Mouse (Mus musculus) limb, embryonic 15.5 days (tissue): Measurements from ENCODE around the gene Col25a1. TPM values are rescaled to one million over a fixed set of nuclear protein-coding genes. Genes with fewer than 3 reads are reported as not detected.

Experiments
- ATAC-seq: fragments of 200-750 bp; cut with Nextera tagmentation; 2 replicates; pipeline ENCODE4 v1.8.0; 2017; ENCODE audit warnings: low read depth, moderate TSS enrichment; ENCODE audit not compliant: insufficient number of reproducible peaks, low FRiP score, low TSS enrichment
- H3K27ac ChIP-seq: fragments of 300-500 bp; sonication (generic); 2 replicates; pipeline ENCODE4 v1.5.1; 2015; ENCODE audit warnings: moderate library complexity, mild to moderate bottlenecking, inconsistent platforms
- H3K27me3 ChIP-seq: fragments of 300-500 bp; sonication (generic); 2 replicates; pipeline ENCODE4 v1.6.1; 2015; ENCODE audit warnings: inconsistent platforms
- H3K36me3 ChIP-seq: fragments of 300-500 bp; sonication (generic); 2 replicates; pipeline ENCODE4 v1.6.1; 2015; ENCODE audit warnings: inconsistent platforms
- H3K4me1 ChIP-seq: fragments of 300-500 bp; sonication (generic); 2 replicates; pipeline ENCODE4 v1.6.1; 2015; ENCODE audit warnings: inconsistent platforms
- H3K4me2 ChIP-seq: fragments of 300-500 bp; sonication (generic); 2 replicates; pipeline ENCODE4 v1.6.1; 2015; ENCODE audit warnings: mild to moderate bottlenecking, inconsistent platforms
- H3K4me3 ChIP-seq: fragments of 300-500 bp; sonication (generic); 2 replicates; pipeline ENCODE4 v1.5.1; 2015; ENCODE audit warnings: mild to moderate bottlenecking, inconsistent platforms
- H3K9ac ChIP-seq: fragments of 300-500 bp; sonication (generic); 2 replicates; pipeline ENCODE4 v1.6.1; 2015; ENCODE audit warnings: inconsistent platforms
- H3K9me3 ChIP-seq: fragments of 300-500 bp; sonication (generic); 2 replicates; pipeline ENCODE4 v1.6.1; 2016; ENCODE audit warnings: inconsistent platforms
- WGBS: fragments of 180-500 bp; shearing (Covaris S2); methylation state at CpG from one replicate; pipeline ENCODE4 v1.1.7; 2015; 5-methylcytosine and 5-hydroxymethylcytosine counted together
- polyA plus RNA-seq: library from polyadenylated mRNA; unstranded; fragments of >200 nt; fragmentation: Nextera tagmentation; extraction: Ambion mirVana; gene quantifications from 2 replicates; pipeline ENCODE4 v1.2.1, GENCODE M21; 2015

The Col25a1 gene
- polyA plus RNA-seq, 1 experiment from 2014 or later: 7.5 TPM

GRCm38 (mm10) chr3:130400716-130401559, 269.6 kb downstream of the Col25a1 start:
- peaks cover 13% of the 10 kb centered on the region for H3K4me1 ChIP-seq
- peak overlapping the region; percentile 12; the same call in 1 of the 2 replicates for H3K4me2 ChIP-seq
- no peaks in the 10 kb centered on the region for H3K36me3 ChIP-seq
- no peak overlapping the region for H3K4me3 ChIP-seq
- H3K9me3 ChIP-seq: no peaks in the 10 kb centered on the region
- no peak overlapping the region for H3K9ac ChIP-seq
- 19% methylated on average over 13 of the region's 13 CpGs for WGBS
- H3K27me3 ChIP-seq: 0 out of 2 replicates have a peak, but pooled peaks cover 5% of the 10 kb centered on the region
- peak overlapping the region; percentile 28; the same call in 1 of the 2 replicates for H3K27ac ChIP-seq
- ATAC-seq: no peak

DNA sequence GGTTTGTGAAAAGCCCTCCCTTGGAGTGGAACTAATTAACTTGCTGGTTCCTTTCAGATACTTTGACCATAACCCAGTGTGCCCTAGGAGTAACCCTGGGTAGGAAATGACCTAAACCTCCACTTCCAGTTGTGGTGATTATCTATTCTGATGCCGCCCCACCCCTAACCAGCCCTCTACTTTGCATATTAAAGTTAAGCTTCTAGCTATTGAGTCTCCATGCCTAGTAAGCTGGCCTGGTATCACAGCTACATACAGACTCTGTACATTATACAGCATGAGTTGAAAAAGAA, 270.2 kb downstream of the Col25a1 start:
- 0 out of 2 replicates have a peak, but pooled peaks cover 5% of the 10 kb centered on the region for H3K27me3 ChIP-seq
- WGBS: 32% methylated on average over 1 of the region's 1 CpGs
- H3K9ac ChIP-seq: no peak overlapping the region
- H3K4me1 ChIP-seq: peaks cover 13% of the 10 kb centered on the region
- H3K27ac ChIP-seq: peak overlapping the region; percentile 28; the same call in 1 of the 2 replicates
- no peaks in the 10 kb centered on the region for H3K36me3 ChIP-seq
- H3K9me3 ChIP-seq: no peaks in the 10 kb centered on the region
- no peak overlapping the region for H3K4me3 ChIP-seq
- no peak overlapping the region for H3K4me2 ChIP-seq
- no peak for ATAC-seq

DNA sequence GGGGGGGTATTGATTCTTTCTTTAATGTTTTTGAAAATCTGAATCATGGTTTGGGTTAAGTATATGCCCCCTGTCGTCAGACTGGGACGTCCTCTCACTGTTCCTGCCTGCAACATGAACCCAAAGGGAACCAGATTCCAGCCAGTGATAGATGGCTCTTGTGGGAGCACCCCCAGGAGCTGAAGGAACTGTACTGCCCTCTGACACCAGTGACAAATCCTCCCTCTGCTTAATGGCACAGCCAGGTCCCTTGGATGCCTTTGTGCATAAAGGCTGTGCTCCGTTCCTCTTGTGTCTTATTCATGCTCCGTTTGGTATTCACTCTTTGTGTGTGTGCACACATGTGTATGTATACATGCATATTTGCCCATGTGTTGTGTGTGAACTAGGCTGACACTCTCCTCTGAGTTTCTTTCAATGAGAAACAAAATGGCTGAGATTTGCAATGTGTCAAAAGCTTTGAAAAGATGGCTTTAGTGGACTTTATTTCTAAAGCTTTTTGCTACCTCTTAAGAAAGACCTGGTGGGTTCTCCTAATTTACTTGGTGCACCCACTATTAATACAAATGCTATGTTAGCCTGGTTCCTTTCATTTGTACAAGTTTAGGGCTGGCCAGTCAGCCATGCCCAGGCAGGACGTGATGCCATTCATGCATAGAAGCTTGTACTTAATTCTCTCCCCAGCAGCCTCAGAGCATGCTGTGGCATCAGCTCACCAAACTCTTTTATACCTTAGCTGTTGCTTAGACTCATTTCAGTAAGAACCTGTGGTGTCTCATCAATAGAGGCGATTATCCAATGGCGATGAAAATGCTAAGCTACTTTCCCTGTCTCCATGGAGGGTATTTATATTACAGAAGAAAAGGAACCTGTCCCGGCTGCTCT, 273.5 kb downstream of the Col25a1 start:
- Histone ChIP-seq H3K27ac (no peak overlapping the region), H3K9ac (no peak overlapping the region), H3K36me3 (no peaks in the 10 kb centered on the region), H3K27me3 (0 out of 2 replicates have a peak, but pooled peaks cover 5% of the 10 kb centered on the region), H3K4me3 (no peak overlapping the region), H3K4me1 (peaks cover 13% of the 10 kb centered on the region), H3K4me2 (no peak overlapping the region), H3K9me3 (no peaks in the 10 kb centered on the region)
- ATAC-seq: no peak
- WGBS: 68% methylated on average over 8 of the region's 8 CpGs

DNA sequence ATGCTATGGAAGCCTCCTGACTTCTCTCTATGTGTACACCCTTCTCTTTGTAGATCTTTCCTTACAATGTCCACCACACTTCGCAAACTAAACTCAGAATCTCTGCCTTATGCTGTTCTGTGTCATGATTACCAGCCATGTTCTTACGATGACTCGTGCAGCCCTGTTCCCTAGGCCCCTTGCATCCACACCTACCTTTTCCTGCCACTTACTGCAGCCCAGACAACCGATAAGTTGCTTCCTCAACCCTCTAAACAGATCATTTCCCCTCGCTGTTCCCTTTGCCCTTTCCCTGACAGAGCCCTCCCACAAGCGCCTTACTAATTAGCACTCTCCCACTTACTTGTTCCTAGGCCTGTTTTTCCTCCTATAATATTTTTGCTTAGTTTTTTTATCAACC, 275.9 kb downstream of the Col25a1 start:
- no peak overlapping the region for H3K4me2 ChIP-seq
- H3K36me3 ChIP-seq: no peaks in the 10 kb centered on the region
- no peak overlapping the region for H3K9ac ChIP-seq
- H3K4me1 ChIP-seq: no peaks in the 10 kb centered on the region
- 0 out of 2 replicates have a peak, but pooled peaks cover 5% of the 10 kb centered on the region for H3K27me3 ChIP-seq
- ATAC-seq: no peak
- no peaks in the 10 kb centered on the region for H3K9me3 ChIP-seq
- WGBS: 56% methylated on average over 6 of the region's 6 CpGs
- no peak overlapping the region for H3K4me3 ChIP-seq
- H3K27ac ChIP-seq: no peak overlapping the region

- Histone ChIP-seq H3K36me3 (no peaks in the 10 kb centered on the region), H3K27me3 (no peaks in the 10 kb centered on the region), H3K4me2 (no peak overlapping the region), H3K4me3 (no peak overlapping the region), H3K27ac (no peak overlapping the region), H3K9me3 (no peaks in the 10 kb centered on the region), H3K9ac (no peak overlapping the region), H3K4me1 (no peaks in the 10 kb centered on the region)
- ATAC-seq: no peak
- 32% methylated on average over 4 of the region's 4 CpGs for WGBS
Observed at GRCm38 (mm10) chr3:130413239-130413638, 281.9 kb downstream of the Col25a1 start.

DNA sequence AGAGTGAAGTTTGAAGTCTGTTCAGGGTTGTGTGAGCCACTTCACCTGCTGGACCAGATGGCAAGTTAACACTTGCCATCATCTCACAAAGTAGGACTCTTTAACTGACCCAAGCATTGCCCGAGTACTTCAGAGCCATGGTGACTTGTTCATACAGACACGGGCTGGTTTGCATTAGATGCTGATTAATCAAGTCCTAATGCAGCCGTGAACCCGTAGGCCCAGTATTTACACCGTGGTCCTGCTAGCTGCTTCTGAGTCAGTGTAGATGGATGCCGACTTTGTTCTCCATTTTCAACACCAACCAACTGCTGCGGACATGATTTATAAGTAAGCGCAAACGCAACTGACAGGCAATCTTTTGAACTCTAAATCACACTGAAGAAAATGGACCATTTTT, 287.6 kb downstream of the Col25a1 start:
- Histone ChIP-seq H3K4me2 (no peak overlapping the region), H3K27ac (no peak overlapping the region)
- WGBS: 45% methylated on average over 9 of the region's 9 CpGs

DNA sequence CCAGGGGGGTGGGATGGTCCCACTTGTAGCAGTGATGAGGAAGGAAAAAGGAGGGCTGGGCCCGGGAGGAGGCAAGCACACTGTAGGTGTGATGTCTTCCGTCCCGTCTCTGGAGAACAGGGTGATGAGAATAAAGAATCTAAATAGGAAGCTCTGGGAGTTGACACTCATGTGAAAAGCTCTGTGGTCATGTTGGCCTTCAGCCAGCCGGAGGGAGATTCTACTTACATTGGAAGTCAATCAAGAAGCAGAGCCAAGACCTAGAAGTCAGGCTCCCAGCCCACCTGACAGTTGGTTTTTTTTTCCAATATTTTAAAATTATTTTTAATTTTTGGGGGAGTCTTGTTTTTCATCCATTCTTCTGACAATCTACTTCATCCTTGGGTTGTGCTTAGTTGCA, 297.5 kb downstream of the Col25a1 start:
- ATAC-seq: no peak
- Histone ChIP-seq H3K4me1 (peaks cover 10% of the 10 kb centered on the region), H3K36me3 (no peaks in the 10 kb centered on the region), H3K27me3 (no peaks in the 10 kb centered on the region), H3K9me3 (no peaks in the 10 kb centered on the region), H3K27ac (no peak overlapping the region), H3K4me2 (no peak overlapping the region), H3K4me3 (no peak overlapping the region), H3K9ac (no peak overlapping the region)
- 72% methylated on average over 4 of the region's 4 CpGs for WGBS

More for the DNA sequence above, 287.6 kb downstream of the Col25a1 start:
- Histone ChIP-seq H3K9ac (no peak overlapping the region), H3K9me3 (no peaks in the 10 kb centered on the region), H3K27me3 (no peaks in the 10 kb centered on the region), H3K4me1 (no peaks in the 10 kb centered on the region), H3K4me3 (no peak overlapping the region), H3K36me3 (no peaks in the 10 kb centered on the region)
- no peak for ATAC-seq

GRCm38 (mm10) chr3:130430052-130430451, 298.8 kb downstream of the Col25a1 start:
- H3K4me3 ChIP-seq: no peak overlapping the region
- 24% methylated on average over 5 of the region's 5 CpGs for WGBS
- H3K4me2 ChIP-seq: no peak overlapping the region
- no peaks in the 10 kb centered on the region for H3K9me3 ChIP-seq
- H3K4me1 ChIP-seq: peaks cover 10% of the 10 kb centered on the region
- no peaks in the 10 kb centered on the region for H3K27me3 ChIP-seq
- H3K27ac ChIP-seq: no peak overlapping the region
- ATAC-seq: no peak
- no peak overlapping the region for H3K9ac ChIP-seq
- no peaks in the 10 kb centered on the region for H3K36me3 ChIP-seq

GRCm38 (mm10) chr3:130432818-130433217, 301.5 kb downstream of the Col25a1 start:
- 71% methylated on average over 5 of the region's 5 CpGs for WGBS
- ATAC-seq: no peak
- no peaks in the 10 kb centered on the region for H3K36me3 ChIP-seq

DNA sequence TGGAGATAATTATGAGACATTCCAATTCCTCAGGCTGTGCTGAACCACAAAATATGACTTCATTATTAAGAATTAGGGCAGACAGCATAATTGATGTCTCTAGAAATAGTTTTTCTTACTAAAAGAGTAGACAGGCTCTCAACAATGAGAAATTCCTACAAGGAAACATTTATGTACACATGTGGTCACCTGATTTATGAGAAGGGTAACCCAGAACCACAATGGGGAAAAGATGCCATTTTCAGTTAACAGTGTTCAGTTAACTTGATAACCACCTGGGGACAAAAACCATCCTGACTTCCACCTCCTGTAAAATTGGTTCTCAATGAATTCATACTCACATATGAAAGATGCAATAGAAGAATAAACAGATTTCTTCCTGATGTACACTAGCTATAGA, 305.7 kb downstream of the Col25a1 start:
- ATAC-seq: no peak
- H3K36me3 ChIP-seq: no peaks in the 10 kb centered on the region

More at GRCm38 (mm10) chr3:130432818-130433217, 301.5 kb downstream of the Col25a1 start:
- Histone ChIP-seq H3K4me3 (no peak overlapping the region), H3K27me3 (no peaks in the 10 kb centered on the region), H3K4me1 (peaks cover 7% of the 10 kb centered on the region), H3K9ac (no peak overlapping the region), H3K9me3 (no peaks in the 10 kb centered on the region), H3K27ac (no peak overlapping the region), H3K4me2 (no peak overlapping the region)

DNA sequence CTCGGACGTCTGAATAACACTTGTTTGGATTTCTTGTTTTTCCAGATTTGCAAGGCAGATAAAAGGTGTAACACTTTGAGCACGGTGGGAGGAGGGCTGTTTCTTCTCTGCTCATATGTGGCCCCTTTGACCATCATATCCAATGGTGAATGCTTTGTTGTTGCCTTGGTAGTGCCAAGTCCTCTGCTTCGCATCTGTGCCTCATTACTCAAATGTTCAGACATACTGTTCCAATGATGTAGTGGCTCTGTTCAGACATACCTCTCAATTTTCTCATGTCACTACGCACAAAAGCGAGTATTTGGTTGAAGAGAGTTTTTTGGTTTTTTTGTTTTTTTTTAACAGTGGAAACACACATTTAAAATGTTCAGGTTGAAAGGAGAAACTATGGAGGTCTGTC, 308.5 kb downstream of the Col25a1 start:
- H3K4me1 ChIP-seq: peaks cover 17% of the 10 kb centered on the region
- H3K27me3 ChIP-seq: no peaks in the 10 kb centered on the region

More for the DNA sequence above, 305.7 kb downstream of the Col25a1 start:
- Histone ChIP-seq H3K4me3 (no peak overlapping the region), H3K4me2 (no peak overlapping the region), H3K4me1 (peaks cover 9% of the 10 kb centered on the region), H3K27me3 (no peaks in the 10 kb centered on the region), H3K27ac (no peak overlapping the region), H3K9ac (no peak overlapping the region), H3K9me3 (no peaks in the 10 kb centered on the region)

GRCm38 (mm10) chr3:130440689-130441088, 309.4 kb downstream of the Col25a1 start:
- H3K4me3 ChIP-seq: no peak overlapping the region
- no peaks in the 10 kb centered on the region for H3K36me3 ChIP-seq
- H3K9ac ChIP-seq: no peak overlapping the region
- no peaks in the 10 kb centered on the region for H3K27me3 ChIP-seq
- H3K4me1 ChIP-seq: peaks cover 17% of the 10 kb centered on the region
- no peaks in the 10 kb centered on the region for H3K9me3 ChIP-seq
- H3K27ac ChIP-seq: no peak overlapping the region
- WGBS: 30% methylated on average over 12 of the region's 12 CpGs
- 0 out of 2 replicates have a peak overlapping the region, but pooled peaks have one; percentile 3 for H3K4me2 ChIP-seq
- 0 out of 2 replicates have a peak, but pooled peaks have one; percentile 48 for ATAC-seq

More for the DNA sequence above, 308.5 kb downstream of the Col25a1 start:
- Histone ChIP-seq H3K36me3 (no peaks in the 10 kb centered on the region), H3K27ac (no peak overlapping the region), H3K4me3 (no peak overlapping the region), H3K9me3 (no peaks in the 10 kb centered on the region), H3K4me2 (no peak overlapping the region), H3K9ac (no peak overlapping the region)
- whole genome bisulfite sequencing: 66% methylated on average over 6 of the region's 6 CpGs
- no peak for ATAC-seq
